26 mouse cellular contexts compared by ENCODE assay signal in genomic region chr13:71538226-71538625, GRCm38 (mm10).
DNase-seq lines count a peak whose midpoint lies in the region; ATAC-seq and TF ChIP-seq lines count a peak whose summit lies in the region.
"Had no signal": no experiment of that assay in that cellular context is flagged by ENCODE, and none has a peak within 500 bp of the region (broad histone marks: within the 10 kb centered on the region; RNA-seq: fewer than 3 reads in every experiment).

No protein-coding gene starts in this region.

- H3K36me3 ChIP-seq in hindbrain, postnatal 0 days (ENCODE audit: insufficient read depth, low read length) = no peaks in the 10 kb centered on the region
- no peaks in the 10 kb centered on the region for H3K36me3 ChIP-seq in hindbrain, embryonic 12.5 days
- H3K36me3 ChIP-seq in midbrain, postnatal 0 days (ENCODE audit: insufficient read depth, low read length) = no peaks in the 10 kb centered on the region
- no peaks in the 10 kb centered on the region for H3K36me3 ChIP-seq in midbrain, embryonic 10.5 days
- H3K36me3 ChIP-seq: forebrain, embryonic 10.5 days; forebrain, embryonic 15.5 days; G1E; heart, embryonic 12.5 days; heart, embryonic 15.5 days; hindbrain, embryonic 13.5 days had no signal

- H3K27ac ChIP-seq in hindbrain, postnatal 0 days = no peak overlapping the region
- H3K27ac ChIP-seq in hindbrain, embryonic 12.5 days = no peak overlapping the region
- H3K27ac ChIP-seq in midbrain, postnatal 0 days (ENCODE audit: low read depth, low read length) = no peak overlapping the region
- no peak overlapping the region for H3K27ac ChIP-seq in midbrain, embryonic 10.5 days (replicated peaks)
- H3K27ac ChIP-seq: forebrain, embryonic 10.5 days; forebrain, embryonic 15.5 days; heart, embryonic 15.5 days; hindbrain, embryonic 13.5 days had no signal

- H3K27me3 ChIP-seq in hindbrain, postnatal 0 days (ENCODE audit: insufficient read depth, low read length) = no peaks in the 10 kb centered on the region
- H3K27me3 ChIP-seq in hindbrain, embryonic 12.5 days = no peaks in the 10 kb centered on the region
- no peaks in the 10 kb centered on the region for H3K27me3 ChIP-seq in midbrain, postnatal 0 days (ENCODE audit: insufficient read depth, low read length)
- H3K27me3 ChIP-seq in midbrain, embryonic 10.5 days (ENCODE audit: low read depth, poor library complexity, severe bottlenecking) = no peaks in the 10 kb centered on the region
- H3K27me3 ChIP-seq: CH12.LX; forebrain, embryonic 15.5 days; heart, embryonic 15.5 days; hindbrain, embryonic 13.5 days; Patski had no signal

- no peak overlapping the region for H3K9ac ChIP-seq in hindbrain, postnatal 0 days (replicated peaks; ENCODE audit: low read length)
- H3K9ac ChIP-seq in hindbrain, embryonic 12.5 days = no peak overlapping the region
- H3K9ac ChIP-seq in midbrain, postnatal 0 days (replicated peaks; ENCODE audit: low read length, poor library complexity, severe bottlenecking) = no peak overlapping the region
- H3K9ac ChIP-seq: forebrain, embryonic 15.5 days; heart, embryonic 12.5 days; heart, embryonic 15.5 days; hindbrain, embryonic 13.5 days had no signal

- ATAC-seq in hindbrain, postnatal 0 days = no peak
- no peak for ATAC-seq in hindbrain, embryonic 12.5 days (ENCODE audit: low FRiP score)
- ATAC-seq in midbrain, postnatal 0 days (ENCODE audit: low FRiP score) = no peak
- ATAC-seq: forebrain, embryonic 15.5 days; intestine, postnatal 0 days; Patski had no signal

- WGBS in hindbrain, postnatal 0 days = 26% methylated on average over 4 of the region's 4 CpGs
- 81% methylated on average over 4 of the region's 4 CpGs for WGBS in hindbrain, embryonic 12.5 days
- 42% methylated on average over 4 of the region's 4 CpGs for WGBS in midbrain, postnatal 0 days
- WGBS in midbrain, embryonic 10.5 days = 87% methylated on average over 4 of the region's 4 CpGs

- DNase-seq in cerebellum, postnatal 14 days = peak; percentile 11 to 28
- no peak for DNase-seq in cerebellum, adult 11-12 months
- DNase-seq in hindbrain, postnatal 0 days (ENCODE audit: low spot score) = peak; percentile 62
- peak; percentile 56 for DNase-seq in midbrain, postnatal 0 days (ENCODE audit: low spot score)
- no peak for DNase-seq in midbrain, embryonic 10.5 days (ENCODE audit: low spot score)
- no peak for DNase-seq in layer of hippocampus, adult 8-10 months (ENCODE audit: low spot score in 2 of 2)
- DNase-seq: adrenal gland, postnatal 10 days; adrenal gland, postnatal 36 days; B cell, adult 2 months; cerebellum, adult 18-20 months; cerebellum, adult 9-10 months; cerebellum, postnatal 36 days; gastrocnemius, postnatal 25 days; heart, adult 18-20 months; heart, postnatal 10 days; heart, postnatal 4 days had no signal

- H3K9me3 ChIP-seq in hindbrain, postnatal 0 days (ENCODE audit: low read length) = no peaks in the 10 kb centered on the region
- H3K9me3 ChIP-seq in hindbrain, embryonic 12.5 days (replicated peaks) = no peaks in the 10 kb centered on the region
- no peaks in the 10 kb centered on the region for H3K9me3 ChIP-seq in midbrain, postnatal 0 days (ENCODE audit: low read length)
- no peaks in the 10 kb centered on the region for H3K9me3 ChIP-seq in midbrain, embryonic 10.5 days (replicated peaks)
- H3K9me3 ChIP-seq: forebrain, embryonic 10.5 days; forebrain, embryonic 15.5 days; heart, embryonic 12.5 days; heart, embryonic 15.5 days; hindbrain, embryonic 13.5 days had no signal

- no peak for TF ChIP-seq CTCF in hindbrain, postnatal 0 days (IDR thresholded peaks at IDR 0.05; ENCODE audit: low read depth)
- TF ChIP-seq CTCF in midbrain, postnatal 0 days (IDR thresholded peaks at IDR 0.05) = no peak

- no peak overlapping the region for H3K4me2 ChIP-seq in hindbrain, postnatal 0 days (ENCODE audit: low read depth, low read length)
- no peak overlapping the region for H3K4me2 ChIP-seq in hindbrain, embryonic 12.5 days (replicated peaks)
- H3K4me2 ChIP-seq in midbrain, postnatal 0 days (ENCODE audit: low read depth, low read length, poor library complexity, severe bottlenecking) = no peak overlapping the region
- H3K4me2 ChIP-seq: forebrain, embryonic 15.5 days; heart, embryonic 12.5 days; heart, embryonic 15.5 days; hindbrain, embryonic 13.5 days had no signal

- 0 out of 2 replicates have a peak, but pooled peaks cover 6% of the 10 kb centered on the region for H3K4me1 ChIP-seq in hindbrain, postnatal 0 days (ENCODE audit: insufficient read depth, low read length)
- peaks cover 3% of the 10 kb centered on the region; the same call in 1 of the 2 replicates for H3K4me1 ChIP-seq in hindbrain, embryonic 12.5 days
- H3K4me1 ChIP-seq in midbrain, postnatal 0 days (ENCODE audit: insufficient read depth, low read length) = no peaks in the 10 kb centered on the region
- no peaks in the 10 kb centered on the region for H3K4me1 ChIP-seq in midbrain, embryonic 10.5 days
- H3K4me1 ChIP-seq: forebrain, embryonic 15.5 days; heart, embryonic 15.5 days; hindbrain, embryonic 13.5 days had no signal

- H3K4me3 ChIP-seq in hindbrain, postnatal 0 days (ENCODE audit: low read length) = no peak overlapping the region
- H3K4me3 ChIP-seq in hindbrain, embryonic 12.5 days = no peak overlapping the region
- H3K4me3 ChIP-seq in midbrain, postnatal 0 days (ENCODE audit: low read depth, low read length) = no peak overlapping the region
- H3K4me3 ChIP-seq in midbrain, embryonic 10.5 days = no peak overlapping the region
- H3K4me3 ChIP-seq: forebrain, embryonic 10.5 days; forebrain, embryonic 15.5 days; heart, embryonic 12.5 days; heart, embryonic 15.5 days; hindbrain, embryonic 13.5 days had no signal

Comparison
In these comparisons a context has a peak if more than half of its experiments do, and no peak if none do; other contexts are left out.
1. DNase-seq: peak in cerebellum, postnatal 14 days (2 of 2), hindbrain, postnatal 0 days (single experiment) and midbrain, postnatal 0 days (single experiment); none in cerebellum, adult 11-12 months (single experiment), midbrain, embryonic 10.5 days (single experiment) and layer of hippocampus, adult 8-10 months (0 of 2).